Mouse (Mus musculus) heart, embryonic 16.5 days (tissue): ENCODE results near the gene Gmds. TPM values are rescaled to one million over a fixed set of nuclear protein-coding genes. Genes with fewer than 3 reads are reported as not detected.

Experiments
- ATAC-seq: fragments of 200-750 bp; cut with Nextera tagmentation; replicated peaks from 2 replicates; pipeline ENCODE4 v1.8.0; 2017; ENCODE audit warnings: moderate number of reproducible peaks; ENCODE audit not compliant: insufficient read depth, low FRiP score; ENCODE audit errors: extremely low read depth
- H3K27ac ChIP-seq: fragments of 300-500 bp; sonication (generic); 2 replicates; pipeline ENCODE4 v1.5.1; 2014; ENCODE audit warnings: mild to moderate bottlenecking, low read length, control low read depth, moderate library complexity
- H3K27me3 ChIP-seq: fragments of 300-500 bp; sonication (generic); 2 replicates; pipeline ENCODE4 v1.6.1; 2014; ENCODE audit warnings: low read length, mixed read lengths; ENCODE audit not compliant: control insufficient read depth, insufficient read depth
- H3K36me3 ChIP-seq: fragments of 300-500 bp; sonication (generic); 2 replicates; pipeline ENCODE4 v1.6.1; 2014; ENCODE audit not compliant: control insufficient read depth, insufficient read depth
- H3K4me1 ChIP-seq: fragments of 300-500 bp; sonication (generic); 2 replicates; pipeline ENCODE4 v1.6.1; 2014; ENCODE audit warnings: low read length, mixed read lengths; ENCODE audit not compliant: control insufficient read depth, insufficient read depth
- H3K4me2 ChIP-seq: fragments of 300-500 bp; sonication (generic); 2 replicates; pipeline ENCODE4 v1.6.1; 2014; ENCODE audit warnings: low read depth, mild to moderate bottlenecking, control low read depth, low read length
- H3K4me3 ChIP-seq: fragments of 300-500 bp; sonication (generic); 2 replicates; pipeline ENCODE4 v1.5.1; 2014; ENCODE audit warnings: mild to moderate bottlenecking, control low read depth, low read length
- H3K9ac ChIP-seq: fragments of 300-500 bp; sonication (generic); 2 replicates; pipeline ENCODE4 v1.6.1; 2014; ENCODE audit warnings: low read length, control low read depth
- H3K9me3 ChIP-seq: fragments of 300-500 bp; sonication (generic); replicated peaks from 2 replicates; pipeline ENCODE4 v1.6.1; 2016; ENCODE audit warnings: low read length; ENCODE audit not compliant: control insufficient read depth
- WGBS: fragments of 180-500 bp; shearing (Covaris S2); extraction: QIAGEN DNeasy Blood & Tissue Kit; methylation state at CpG from one replicate; pipeline ENCODE4 v1.1.7; 2014; 5-methylcytosine and 5-hydroxymethylcytosine counted together
- polyA plus RNA-seq: library from polyadenylated mRNA; unstranded; fragments of >200 nt; fragmentation: Nextera tagmentation; extraction: Ambion mirVana; gene quantifications from 2 replicates; pipeline ENCODE4 v1.2.1, GENCODE M21; 2015

Gene Gmds
- polyA plus RNA-seq, 1 experiment from 2014 or later = 21.8 TPM

DNA sequence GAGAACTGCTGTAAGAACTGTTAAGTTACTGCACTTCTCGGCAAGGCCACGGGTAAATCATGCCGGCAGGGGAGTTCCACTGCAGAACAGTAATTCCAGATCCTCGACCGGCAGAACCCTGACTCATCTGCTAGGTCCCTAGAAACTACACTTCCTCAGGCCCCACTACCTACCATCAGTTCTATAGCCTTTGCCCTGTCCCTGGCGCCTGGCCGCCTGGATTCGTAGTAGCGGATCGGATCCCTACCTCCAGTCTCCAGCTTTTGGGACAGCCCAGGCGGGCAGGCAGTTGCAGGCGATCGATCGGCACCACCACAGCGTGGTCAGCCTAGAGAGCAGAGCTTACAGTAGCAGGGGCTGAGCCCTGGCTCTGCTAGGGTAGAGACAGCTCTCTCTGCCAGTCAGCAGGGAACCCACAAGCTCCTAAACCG is 517.9 kb downstream of the Gmds start:
- Histone ChIP-seq H3K9ac (peak overlapping the region; percentile 63), H3K4me1 (peaks cover 13% of the 10 kb centered on the region), H3K27me3 (peaks cover 16% of the 10 kb centered on the region), H3K9me3 (no peaks in the 10 kb centered on the region), H3K36me3 (no peaks in the 10 kb centered on the region), H3K4me3 (peak overlapping the region; percentile 43), H3K27ac (peak overlapping the region; percentile 51), H3K4me2 (peak overlapping the region; percentile 69)
- ATAC-seq = peak; percentile 69
- 5% methylated on average over 16 of the region's 16 CpGs for WGBS

DNA sequence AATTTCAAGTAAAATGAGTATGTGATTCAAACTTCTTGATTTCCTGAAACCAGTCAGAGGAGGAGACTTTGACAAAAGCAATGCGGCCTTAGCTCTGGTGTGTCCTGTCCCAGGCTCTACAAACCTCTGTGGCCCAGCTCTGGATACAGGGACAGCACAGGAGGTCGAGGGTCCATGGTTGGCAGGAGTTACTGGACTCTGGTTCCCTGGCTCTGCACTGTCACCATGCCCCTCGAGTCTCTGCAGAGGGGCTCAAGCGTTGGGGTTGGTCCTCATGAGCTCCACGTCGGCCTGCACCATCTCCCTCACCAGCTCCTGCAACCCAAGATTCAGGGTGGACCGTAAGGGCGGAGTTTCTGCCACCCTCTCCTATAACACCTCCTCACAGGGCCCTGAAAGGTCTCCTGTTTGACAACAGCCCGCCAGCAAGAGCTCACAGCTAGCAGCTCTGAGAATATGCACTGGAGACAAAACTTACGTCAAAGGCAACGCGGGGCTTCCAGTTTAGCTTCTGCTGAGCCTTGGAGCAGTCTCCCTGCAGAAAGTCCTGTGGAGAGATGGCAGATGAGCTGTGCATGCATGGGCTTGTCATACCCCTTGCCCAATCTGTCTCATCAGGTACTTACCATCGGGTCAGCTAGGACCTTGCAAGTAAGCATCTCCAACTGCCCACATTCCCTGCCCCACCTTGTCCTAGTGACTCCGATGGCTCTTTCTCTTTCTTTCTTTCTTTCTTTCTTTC is 518.7 kb downstream of the Gmds start:
- Histone ChIP-seq H3K4me3 (no peak overlapping the region), H3K27ac (no peak overlapping the region), H3K4me1 (peaks cover 15% of the 10 kb centered on the region), H3K36me3 (no peaks in the 10 kb centered on the region), H3K9me3 (no peaks in the 10 kb centered on the region), H3K4me2 (peak overlapping the region; percentile 28; the same call in 1 of the 2 replicates), H3K27me3 (peaks cover 13% of the 10 kb centered on the region), H3K9ac (no peak overlapping the region)
- WGBS = 52% methylated on average over 14 of the region's 14 CpGs
- ATAC-seq = no peak

DNA sequence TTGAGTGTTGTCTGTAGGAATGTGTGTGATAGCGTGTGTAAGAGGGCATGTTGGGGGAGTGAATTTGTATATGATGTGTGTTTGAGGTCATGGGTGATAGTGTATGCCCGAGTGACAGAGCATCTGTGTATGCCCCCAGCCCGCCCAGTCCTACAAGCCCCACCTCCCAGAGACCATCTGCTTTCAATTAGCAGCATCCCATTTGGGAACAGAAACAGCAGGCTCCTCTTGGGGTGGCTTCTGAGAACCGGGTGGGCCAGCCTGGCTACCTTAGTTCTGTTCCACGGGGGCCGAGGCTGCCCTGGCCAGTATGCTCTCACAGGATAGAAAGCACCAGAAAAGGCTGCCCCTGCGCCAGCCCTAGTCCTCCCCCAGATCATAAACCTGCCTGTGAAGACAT is 520.2 kb downstream of the Gmds start:
- Histone ChIP-seq H3K36me3 (no peaks in the 10 kb centered on the region), H3K9me3 (no peaks in the 10 kb centered on the region), H3K9ac (no peak overlapping the region), H3K27ac (no peak overlapping the region), H3K4me3 (no peak overlapping the region), H3K27me3 (peaks cover 15% of the 10 kb centered on the region), H3K4me1 (peaks cover 15% of the 10 kb centered on the region), H3K4me2 (no peak overlapping the region)
- ATAC-seq = no peak
- WGBS = 54% methylated on average over 7 of the region's 7 CpGs

DNA sequence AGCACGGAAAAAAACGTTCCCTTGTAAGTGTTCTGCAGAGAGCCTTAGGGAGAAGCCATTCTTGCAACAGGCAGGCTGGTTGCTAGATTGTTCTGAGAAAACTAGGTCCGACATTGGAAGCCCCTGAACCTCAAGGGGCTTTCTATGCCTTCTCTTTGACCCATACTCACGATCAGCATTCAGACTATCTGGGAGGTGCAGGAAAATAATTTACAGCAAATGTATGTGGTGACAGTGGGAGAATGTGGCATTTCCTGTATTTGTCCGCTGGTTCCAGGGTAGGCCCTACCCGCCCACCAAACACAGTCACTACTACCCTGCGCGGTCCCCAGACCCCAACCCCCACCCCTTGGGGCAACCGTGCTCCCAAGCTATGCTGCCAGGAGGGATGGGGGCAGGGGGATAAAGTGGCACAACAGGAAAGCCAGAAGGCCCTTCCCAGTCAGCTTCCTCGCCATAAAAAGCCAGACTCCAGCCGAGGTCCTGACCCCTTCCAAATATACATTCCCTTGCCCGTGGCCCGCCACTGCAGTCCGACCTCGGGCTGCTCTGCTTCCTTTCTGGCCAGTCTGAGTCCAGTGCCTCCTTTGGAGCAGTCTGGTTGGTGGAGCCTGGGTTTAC is 523.0 kb downstream of the Gmds start:
- Histone ChIP-seq H3K4me2 (no peak overlapping the region), H3K9me3 (peaks cover 3% of the 10 kb centered on the region; the same call in 1 of the 2 replicates), H3K36me3 (no peaks in the 10 kb centered on the region), H3K9ac (no peak overlapping the region), H3K4me3 (no peak overlapping the region), H3K4me1 (peaks cover 7% of the 10 kb centered on the region; the same call in 1 of the 2 replicates), H3K27ac (peak overlapping the region; percentile 16; the same call in 1 of the 2 replicates), H3K27me3 (peaks cover 35% of the 10 kb centered on the region)
- ATAC-seq = no peak
- WGBS = 45% methylated on average over 15 of the region's 15 CpGs

DNA sequence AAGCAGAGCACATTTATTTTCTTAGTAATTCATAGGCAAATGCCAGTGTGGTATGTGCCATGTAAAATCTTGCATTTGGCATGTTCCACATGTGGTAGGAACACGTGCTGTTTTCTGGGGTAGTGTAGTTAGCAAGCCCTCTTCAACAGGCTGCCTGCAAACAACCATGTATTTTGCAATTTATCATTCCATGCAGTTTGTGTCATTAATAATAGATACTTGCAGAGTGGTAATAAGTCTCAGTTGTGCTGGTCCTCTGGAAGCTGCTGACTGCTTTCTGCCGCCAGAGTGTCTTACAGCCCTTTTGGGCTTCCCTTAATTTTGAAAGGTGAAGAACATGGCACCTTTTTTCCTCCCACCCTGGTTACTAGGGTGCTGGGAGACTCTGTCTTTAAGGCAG is 525.8 kb downstream of the Gmds start:
- WGBS = 62% methylated on average over 2 of the region's 2 CpGs
- Histone ChIP-seq H3K36me3 (no peaks in the 10 kb centered on the region), H3K27ac (no peak overlapping the region), H3K4me1 (peaks cover 11% of the 10 kb centered on the region), H3K27me3 (peaks cover 39% of the 10 kb centered on the region), H3K4me2 (peak overlapping the region; percentile 23; the same call in 1 of the 2 replicates), H3K4me3 (no peak overlapping the region), H3K9me3 (peaks cover 3% of the 10 kb centered on the region; the same call in 1 of the 2 replicates), H3K9ac (no peak overlapping the region)
- no peak for ATAC-seq

DNA sequence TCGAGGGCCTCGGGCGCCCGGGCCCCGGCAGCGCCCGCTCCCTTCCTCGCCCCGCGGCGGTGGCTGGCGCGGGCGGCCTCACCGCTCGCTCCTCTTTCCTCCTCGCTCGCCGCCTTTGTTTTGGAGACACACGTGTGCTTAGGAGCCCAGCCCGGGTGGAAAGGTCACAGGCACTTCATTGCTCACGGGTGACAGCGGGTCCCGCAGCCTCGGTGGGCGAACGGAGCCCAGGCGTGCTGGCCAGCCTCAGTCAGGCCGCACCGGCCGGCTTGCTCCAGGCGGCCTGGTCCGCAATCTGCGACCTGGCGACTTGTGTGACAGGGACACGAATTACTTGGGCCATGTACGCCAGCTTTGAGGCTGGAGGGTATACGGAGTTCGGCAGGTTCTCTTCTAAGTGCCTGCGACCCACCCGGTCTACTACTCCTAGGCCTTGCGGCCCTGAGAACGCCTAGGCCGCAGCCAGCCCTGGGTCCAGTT is 527.0 kb downstream of the Gmds start:
- Histone ChIP-seq H3K4me3 (peak overlapping the region; percentile 60), H3K4me2 (peak overlapping the region; percentile 64), H3K9ac (peak overlapping the region; percentile 77), H3K27me3 (peaks cover 41% of the 10 kb centered on the region), H3K9me3 (peaks cover 3% of the 10 kb centered on the region; the same call in 1 of the 2 replicates), H3K27ac (peak overlapping the region; percentile 69), H3K36me3 (no peaks in the 10 kb centered on the region), H3K4me1 (peaks cover 11% of the 10 kb centered on the region)
- WGBS = 28% methylated on average over 44 of the region's 44 CpGs
- no peak for ATAC-seq

DNA sequence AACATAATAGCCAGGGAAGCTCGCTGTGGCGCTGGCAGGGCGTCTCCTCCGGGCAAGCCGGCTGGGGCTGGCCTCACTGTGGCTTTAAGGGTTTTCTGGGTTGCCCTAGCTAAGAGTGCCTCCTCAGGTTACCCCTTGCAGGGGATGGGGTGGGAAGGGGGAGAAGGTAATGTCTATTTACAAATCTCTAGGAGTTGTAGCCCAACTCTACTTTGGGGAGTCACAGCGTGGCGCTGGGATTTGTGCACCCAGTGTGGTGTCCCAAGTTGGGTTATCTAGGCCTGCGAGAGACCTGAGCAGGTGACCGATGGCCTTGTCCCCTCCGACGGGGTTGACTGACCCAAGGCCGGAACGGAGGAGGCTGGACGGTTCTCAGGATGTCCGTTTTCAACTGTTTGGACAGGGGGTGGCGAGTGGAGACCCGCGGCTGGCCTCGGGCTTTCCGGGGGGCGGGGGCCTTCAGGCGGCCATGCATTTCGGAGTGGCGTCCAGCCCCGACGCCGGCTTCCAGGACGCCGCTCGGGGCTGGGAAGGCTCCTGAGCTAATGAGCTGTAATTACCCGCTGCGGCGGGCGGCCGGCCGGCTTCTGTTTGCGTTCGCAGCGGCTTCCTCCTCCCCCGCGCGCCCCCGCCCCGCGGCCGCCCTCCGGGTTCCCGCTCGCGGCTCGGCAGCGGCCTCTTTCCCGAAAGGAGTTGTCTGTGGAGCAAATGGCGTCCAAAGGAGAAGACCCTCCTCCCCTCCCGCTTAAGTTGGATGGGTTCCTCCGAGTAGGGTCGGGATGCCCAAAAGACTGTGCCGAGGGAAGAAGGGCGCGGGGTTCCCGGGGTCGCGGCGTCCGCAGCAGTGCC is 527.6 kb downstream of the Gmds start:
- no peaks in the 10 kb centered on the region for H3K36me3 ChIP-seq
- peak overlapping the region; percentile 77 for H3K9ac ChIP-seq
- peak overlapping the region; percentile 69 for H3K27ac ChIP-seq
- H3K27me3 ChIP-seq = peaks cover 44% of the 10 kb centered on the region
- peak overlapping the region; percentile 60 for H3K4me3 ChIP-seq
- ATAC-seq = no peak
- H3K4me1 ChIP-seq = peaks cover 13% of the 10 kb centered on the region
- peaks cover 3% of the 10 kb centered on the region; the same call in 1 of the 2 replicates for H3K9me3 ChIP-seq
- H3K4me2 ChIP-seq = peak overlapping the region; percentile 64
- 1% methylated on average over 58 of the region's 65 CpGs for WGBS

DNA sequence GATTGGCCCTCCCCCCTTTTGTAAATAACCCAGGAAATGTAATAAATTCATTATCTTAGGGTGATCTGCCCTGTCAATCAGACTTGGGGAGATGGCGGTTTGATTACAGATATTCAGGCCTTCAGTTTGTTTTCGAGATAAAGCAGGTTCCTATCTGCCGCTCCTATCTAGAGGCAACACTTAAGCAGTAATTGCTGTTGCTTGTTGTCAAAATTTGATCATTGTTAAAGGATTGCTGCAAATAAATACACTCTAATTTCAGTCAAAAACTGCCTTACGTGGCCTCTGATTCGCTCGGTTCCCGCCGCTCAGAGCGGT is 528.2 kb downstream of the Gmds start:
- H3K27me3 ChIP-seq = peaks cover 46% of the 10 kb centered on the region
- peak overlapping the region; percentile 77 for H3K9ac ChIP-seq
- peaks cover 3% of the 10 kb centered on the region; the same call in 1 of the 2 replicates for H3K9me3 ChIP-seq
- ATAC-seq = no peak
- H3K4me1 ChIP-seq = peaks cover 13% of the 10 kb centered on the region
- peak overlapping the region; percentile 64 for H3K4me2 ChIP-seq
- 5% methylated on average over 9 of the region's 9 CpGs for WGBS
- H3K4me3 ChIP-seq = peak overlapping the region; percentile 60
- H3K27ac ChIP-seq = peak overlapping the region; percentile 69
- no peaks in the 10 kb centered on the region for H3K36me3 ChIP-seq
